Mouse (Mus musculus): ENCODE data around the gene Hmga2. TPM values are rescaled to one million over a fixed set of nuclear protein-coding genes. Genes with fewer than 3 reads are reported as not detected.

Gene Hmga2
- polyA plus RNA-seq, 1 experiment from 2014 or later, result 23.2 TPM

DNA sequence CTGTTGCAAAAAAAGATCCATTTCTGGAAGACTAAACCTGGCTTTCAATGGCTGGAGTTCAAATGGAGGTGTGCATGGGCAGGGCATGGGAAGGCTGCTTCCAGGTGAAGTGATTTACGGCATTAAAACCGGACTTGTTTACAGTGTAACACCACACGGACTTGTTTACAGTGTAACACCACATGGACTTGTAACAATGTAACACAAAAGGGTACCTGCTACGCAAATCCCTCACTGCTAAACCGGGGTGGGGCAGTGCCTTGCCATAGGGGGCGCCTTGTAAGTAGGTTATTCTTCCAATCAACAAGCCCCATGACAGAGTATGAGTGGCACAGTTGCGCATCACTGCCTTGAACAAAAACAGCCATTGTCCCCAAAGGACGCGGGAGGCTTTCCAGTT lies 44.2 kb downstream of the Hmga2 start:
- H3K27ac ChIP-seq (ENCODE audit: low read depth, low read length), result no peak overlapping the region
- DNase-seq (ENCODE audit: low spot score, missing footprints), result no peak
- 80% methylated on average over 9 of the region's 9 CpGs for WGBS
- ATAC-seq (ENCODE audit: low FRiP score), result no peak
- H3K27me3 ChIP-seq (ENCODE audit: control insufficient read depth, insufficient read depth, low read length), result no peaks in the 10 kb centered on the region
- H3K9me3 ChIP-seq (ENCODE audit: control insufficient read depth, low read length), result no peaks in the 10 kb centered on the region
- H3K9ac ChIP-seq (ENCODE audit: low read length), result no peak overlapping the region
- peaks cover 4% of the 10 kb centered on the region; the same call in 1 of the 2 replicates for H3K4me1 ChIP-seq (ENCODE audit: control insufficient read depth, insufficient read depth, low read length)
- H3K36me3 ChIP-seq (ENCODE audit: control insufficient read depth, insufficient read depth, low read length), result no peaks in the 10 kb centered on the region
- no peak overlapping the region for H3K4me2 ChIP-seq
- no peak overlapping the region for H3K4me3 ChIP-seq (ENCODE audit: low read depth, low read length)

- no peak for DNase-seq (ENCODE audit: low spot score, missing footprints)
- WGBS, result 91% methylated on average over 2 of the region's 2 CpGs
- no peaks in the 10 kb centered on the region for H3K27me3 ChIP-seq (ENCODE audit: control insufficient read depth, insufficient read depth, low read length)
These were observed 44.8 kb downstream of the Hmga2 start for GRCm38 (mm10) chr10:120431435-120431834.

DNA sequence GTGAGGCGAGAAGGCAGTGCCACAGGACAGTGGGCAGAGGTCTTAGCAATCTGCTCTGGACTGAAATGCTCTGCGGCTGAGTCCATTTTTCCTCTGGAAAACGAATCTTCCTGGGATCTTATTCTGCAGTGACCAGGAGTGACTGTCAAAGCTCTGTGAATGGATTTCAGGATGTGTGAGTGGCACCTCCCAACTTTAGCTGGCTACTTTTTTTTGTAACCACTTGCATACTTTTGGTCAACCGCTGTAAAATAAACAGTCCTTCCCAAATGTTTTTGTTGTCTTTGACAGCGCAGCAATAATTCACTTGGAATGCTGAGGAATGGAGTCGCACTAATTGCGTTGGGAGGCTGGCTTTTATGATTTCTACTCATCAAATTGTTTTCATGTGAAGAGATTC lies 45.8 kb downstream of the Hmga2 start:
- H3K9ac ChIP-seq (ENCODE audit: low read length), result no peak overlapping the region
- ATAC-seq (ENCODE audit: low FRiP score) (no peak), DNase-seq (ENCODE audit: low spot score, missing footprints) (no peak)
- H3K4me2 ChIP-seq, result no peak overlapping the region
- peaks cover 4% of the 10 kb centered on the region; the same call in 1 of the 2 replicates for H3K4me1 ChIP-seq (ENCODE audit: control insufficient read depth, insufficient read depth, low read length)
- no peaks in the 10 kb centered on the region for H3K9me3 ChIP-seq (ENCODE audit: control insufficient read depth, low read length)
- H3K27me3 ChIP-seq (ENCODE audit: control insufficient read depth, insufficient read depth, low read length), result no peaks in the 10 kb centered on the region
- 80% methylated on average over 7 of the region's 7 CpGs for WGBS
- no peaks in the 10 kb centered on the region for H3K36me3 ChIP-seq (ENCODE audit: control insufficient read depth, insufficient read depth, low read length)
- H3K27ac ChIP-seq (ENCODE audit: low read depth, low read length), result no peak overlapping the region
- no peak overlapping the region for H3K4me3 ChIP-seq (ENCODE audit: low read depth, low read length)

More at GRCm38 (mm10) chr10:120431435-120431834, 44.8 kb downstream of the Hmga2 start:
- Histone ChIP-seq H3K4me1 (ENCODE audit: control insufficient read depth, insufficient read depth, low read length) (peaks cover 4% of the 10 kb centered on the region; the same call in 1 of the 2 replicates), H3K36me3 (ENCODE audit: control insufficient read depth, insufficient read depth, low read length) (no peaks in the 10 kb centered on the region), H3K9ac (ENCODE audit: low read length) (no peak overlapping the region), H3K27ac (ENCODE audit: low read depth, low read length) (no peak overlapping the region), H3K9me3 (ENCODE audit: control insufficient read depth, low read length) (no peaks in the 10 kb centered on the region), H3K4me2 (no peak overlapping the region), H3K4me3 (ENCODE audit: low read depth, low read length) (no peak overlapping the region)
- ATAC-seq (ENCODE audit: low FRiP score), result no peak

- 80% methylated on average over 5 of the region's 5 CpGs for WGBS
- H3K4me3 ChIP-seq (ENCODE audit: low read depth, low read length), result no peak overlapping the region
These were observed 46.5 kb downstream of the Hmga2 start for GRCm38 (mm10) chr10:120429758-120430259.

DNA sequence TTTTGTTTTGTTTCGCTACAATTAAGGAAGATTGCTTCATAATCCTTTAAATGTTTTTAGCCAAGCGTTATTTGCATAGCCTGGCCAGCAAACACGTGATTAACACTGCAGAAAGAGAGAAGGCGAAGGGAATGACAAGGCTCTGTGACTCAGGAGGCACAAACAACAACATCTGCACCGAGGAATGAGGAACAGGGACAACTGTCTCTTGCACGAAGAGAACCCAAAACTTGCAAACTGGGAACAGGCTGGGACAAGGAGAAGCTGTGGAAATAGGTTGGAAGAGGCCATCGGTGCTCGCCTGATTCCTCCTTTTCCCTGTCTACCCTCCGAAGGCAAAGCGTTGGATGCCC lies 47.1 kb downstream of the Hmga2 start:
- DNase-seq (ENCODE audit: low spot score, missing footprints), result no peak
- H3K27me3 ChIP-seq (ENCODE audit: control insufficient read depth, insufficient read depth, low read length), result no peaks in the 10 kb centered on the region
- no peak overlapping the region for H3K4me3 ChIP-seq (ENCODE audit: low read depth, low read length)
- no peaks in the 10 kb centered on the region for H3K9me3 ChIP-seq (ENCODE audit: control insufficient read depth, low read length)
- H3K27ac ChIP-seq (ENCODE audit: low read depth, low read length), result no peak overlapping the region
- H3K9ac ChIP-seq (ENCODE audit: low read length), result no peak overlapping the region
- no peak for ATAC-seq (ENCODE audit: low FRiP score)
- H3K4me2 ChIP-seq, result no peak overlapping the region
- no peaks in the 10 kb centered on the region for H3K36me3 ChIP-seq (ENCODE audit: control insufficient read depth, insufficient read depth, low read length)
- 78% methylated on average over 10 of the region's 10 CpGs for WGBS
- H3K4me1 ChIP-seq (ENCODE audit: control insufficient read depth, insufficient read depth, low read length), result peaks cover 4% of the 10 kb centered on the region; the same call in 1 of the 2 replicates

More at GRCm38 (mm10) chr10:120429758-120430259, 46.5 kb downstream of the Hmga2 start:
- no peak overlapping the region for H3K27ac ChIP-seq (ENCODE audit: low read depth, low read length)
- no peaks in the 10 kb centered on the region for H3K36me3 ChIP-seq (ENCODE audit: control insufficient read depth, insufficient read depth, low read length)
- no peaks in the 10 kb centered on the region for H3K9me3 ChIP-seq (ENCODE audit: control insufficient read depth, low read length)
- H3K9ac ChIP-seq (ENCODE audit: low read length), result no peak overlapping the region
- ATAC-seq (ENCODE audit: low FRiP score) (no peak), DNase-seq (ENCODE audit: low spot score, missing footprints) (no peak)
- no peak overlapping the region for H3K4me2 ChIP-seq
- peaks cover 4% of the 10 kb centered on the region; the same call in 1 of the 2 replicates for H3K4me1 ChIP-seq (ENCODE audit: control insufficient read depth, insufficient read depth, low read length)
- no peaks in the 10 kb centered on the region for H3K27me3 ChIP-seq (ENCODE audit: control insufficient read depth, insufficient read depth, low read length)

- H3K9me3 ChIP-seq (ENCODE audit: control insufficient read depth, low read length), result no peaks in the 10 kb centered on the region
- H3K4me1 ChIP-seq (ENCODE audit: control insufficient read depth, insufficient read depth, low read length), result peaks cover 4% of the 10 kb centered on the region; the same call in 1 of the 2 replicates
- H3K4me2 ChIP-seq, result no peak overlapping the region
- H3K4me3 ChIP-seq (ENCODE audit: low read depth, low read length), result no peak overlapping the region
- no peaks in the 10 kb centered on the region for H3K27me3 ChIP-seq (ENCODE audit: control insufficient read depth, insufficient read depth, low read length)
- H3K9ac ChIP-seq (ENCODE audit: low read length), result no peak overlapping the region
- ATAC-seq (ENCODE audit: low FRiP score) (no peak), DNase-seq (ENCODE audit: low spot score, missing footprints) (no peak)
- no peak overlapping the region for H3K27ac ChIP-seq (ENCODE audit: low read depth, low read length)
- 82% methylated on average over 33 of the region's 33 CpGs for WGBS
- no peaks in the 10 kb centered on the region for H3K36me3 ChIP-seq (ENCODE audit: control insufficient read depth, insufficient read depth, low read length)
These were observed 47.7 kb downstream of the Hmga2 start for GRCm38 (mm10) chr10:120428430-120429198.

GRCm38 (mm10) chr10:120426086-120426610 lies 50.1 kb downstream of the Hmga2 start:
- Histone ChIP-seq H3K4me2 (no peak overlapping the region), H3K9ac (ENCODE audit: low read length) (no peak overlapping the region), H3K27me3 (ENCODE audit: control insufficient read depth, insufficient read depth, low read length) (no peaks in the 10 kb centered on the region), H3K4me3 (ENCODE audit: low read depth, low read length) (no peak overlapping the region), H3K4me1 (ENCODE audit: control insufficient read depth, insufficient read depth, low read length) (peaks cover 11% of the 10 kb centered on the region), H3K36me3 (ENCODE audit: control insufficient read depth, insufficient read depth, low read length) (no peaks in the 10 kb centered on the region), H3K9me3 (ENCODE audit: control insufficient read depth, low read length) (no peaks in the 10 kb centered on the region), H3K27ac (ENCODE audit: low read depth, low read length) (no peak overlapping the region)
- DNase-seq (ENCODE audit: low spot score, missing footprints) (no peak), ATAC-seq (ENCODE audit: low FRiP score) (no peak)
- WGBS, result 87% methylated on average over 14 of the region's 14 CpGs

DNA sequence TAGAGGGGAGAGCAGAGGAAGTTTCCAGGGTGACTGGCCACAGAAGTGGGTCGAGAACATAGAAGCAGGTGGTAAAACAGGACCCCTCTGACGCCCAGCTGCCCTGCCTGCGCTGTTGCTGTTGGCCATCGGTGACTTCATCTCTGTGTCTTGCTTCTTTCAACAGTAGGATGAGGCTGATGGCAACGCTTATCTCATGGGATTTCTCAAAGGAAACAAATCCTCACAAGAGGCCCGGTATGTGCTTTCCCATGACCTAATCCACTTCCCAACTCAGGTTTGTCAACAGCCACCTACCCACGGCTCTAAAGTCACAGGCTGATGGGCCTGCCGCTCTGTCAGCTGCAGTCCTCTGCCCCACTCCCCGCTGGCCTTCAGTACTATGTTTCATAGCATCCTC lies 52.3 kb downstream of the Hmga2 start:
- 81% methylated on average over 9 of the region's 9 CpGs for WGBS
- no peaks in the 10 kb centered on the region for H3K36me3 ChIP-seq (ENCODE audit: control insufficient read depth, insufficient read depth, low read length)
- no peak for DNase-seq (ENCODE audit: low spot score, missing footprints)
- H3K9me3 ChIP-seq (ENCODE audit: control insufficient read depth, low read length), result no peaks in the 10 kb centered on the region
- H3K27me3 ChIP-seq (ENCODE audit: control insufficient read depth, insufficient read depth, low read length), result no peaks in the 10 kb centered on the region
- peaks cover 10% of the 10 kb centered on the region for H3K4me1 ChIP-seq (ENCODE audit: control insufficient read depth, insufficient read depth, low read length)
- H3K4me3 ChIP-seq (ENCODE audit: low read depth, low read length), result no peak overlapping the region
- H3K9ac ChIP-seq (ENCODE audit: low read length), result no peak overlapping the region
- ATAC-seq (ENCODE audit: low FRiP score), result no peak
- H3K27ac ChIP-seq (ENCODE audit: low read depth, low read length), result no peak overlapping the region
- no peak overlapping the region for H3K4me2 ChIP-seq

GRCm38 (mm10) chr10:120423256-120423655 lies 53.0 kb downstream of the Hmga2 start:
- Histone ChIP-seq H3K9ac (ENCODE audit: low read length) (no peak overlapping the region), H3K9me3 (ENCODE audit: control insufficient read depth, low read length) (no peaks in the 10 kb centered on the region), H3K27ac (ENCODE audit: low read depth, low read length) (no peak overlapping the region), H3K27me3 (ENCODE audit: control insufficient read depth, insufficient read depth, low read length) (no peaks in the 10 kb centered on the region), H3K36me3 (ENCODE audit: control insufficient read depth, insufficient read depth, low read length) (no peaks in the 10 kb centered on the region), H3K4me2 (no peak overlapping the region), H3K4me1 (ENCODE audit: control insufficient read depth, insufficient read depth, low read length) (peaks cover 13% of the 10 kb centered on the region), H3K4me3 (ENCODE audit: low read depth, low read length) (no peak overlapping the region)
- ATAC-seq (ENCODE audit: low FRiP score) (no peak), DNase-seq (ENCODE audit: low spot score, missing footprints) (no peak)
- 84% methylated on average over 7 of the region's 7 CpGs for WGBS
